Mouse (Mus musculus) kidney, postnatal 14 days (tissue): ENCODE results near the gene Mark2.

Experiments
- DNase-seq: peaks from one replicate; pipeline ENCODE4 v3.0.0; 2022; ENCODE audit warnings: mixed read lengths

Mark2 gene

GRCm38 (mm10) chr19:7321391-7321790, 20.3 kb downstream of the Mark2 start:
- DNase-seq = no peak

- peak; percentile 53 for DNase-seq
Observed at GRCm38 (mm10) chr19:7320181-7320580, 21.5 kb downstream of the Mark2 start.

GRCm38 (mm10) chr19:7317716-7318115, 23.9 kb downstream of the Mark2 start:
- no peak for DNase-seq

GRCm38 (mm10) chr19:7316822-7317221, 24.8 kb downstream of the Mark2 start:
- DNase-seq = no peak

GRCm38 (mm10) chr19:7315587-7315984, 26.1 kb downstream of the Mark2 start:
- no peak for DNase-seq

GRCm38 (mm10) chr19:7314976-7315586, 26.6 kb downstream of the Mark2 start:
- DNase-seq = no peak

GRCm38 (mm10) chr19:7313660-7314059, 28.0 kb downstream of the Mark2 start:
- DNase-seq = no peak

GRCm38 (mm10) chr19:7311306-7311705, 30.4 kb downstream of the Mark2 start:
- no peak for DNase-seq

- peak; percentile 84 for DNase-seq
Observed at GRCm38 (mm10) chr19:7310704-7311103, 31.0 kb downstream of the Mark2 start.

GRCm38 (mm10) chr19:7309738-7310330, 31.8 kb downstream of the Mark2 start:
- DNase-seq = peak; percentile 78

GRCm38 (mm10) chr19:7307995-7308770, 33.5 kb downstream of the Mark2 start:
- DNase-seq = peak; percentile 87

GRCm38 (mm10) chr19:7306968-7307367, 34.7 kb downstream of the Mark2 start:
- DNase-seq = peak; percentile 52

- peak; percentile 73 for DNase-seq
Observed at GRCm38 (mm10) chr19:7305380-7306310, 36.0 kb downstream of the Mark2 start.

- no peak for DNase-seq
Observed at GRCm38 (mm10) chr19:7304801-7305200, 36.9 kb downstream of the Mark2 start.

GRCm38 (mm10) chr19:7303796-7304195, 37.9 kb downstream of the Mark2 start:
- DNase-seq = no peak

- peak; percentile 70 for DNase-seq
Observed at GRCm38 (mm10) chr19:7302493-7302797, 39.2 kb downstream of the Mark2 start.

- no peak for DNase-seq
Observed at GRCm38 (mm10) chr19:7301647-7302492, 39.8 kb downstream of the Mark2 start.

GRCm38 (mm10) chr19:7300078-7300477, 41.6 kb downstream of the Mark2 start:
- no peak for DNase-seq

GRCm38 (mm10) chr19:7299052-7299451, 42.6 kb downstream of the Mark2 start:
- DNase-seq = no peak

GRCm38 (mm10) chr19:7295959-7296358, 45.7 kb downstream of the Mark2 start:
- peak; percentile 38 for DNase-seq

- DNase-seq = peak; percentile 80
Observed at GRCm38 (mm10) chr19:7295071-7295658, 46.5 kb downstream of the Mark2 start.
